Mouse (Mus musculus): Measurements from ENCODE around the gene Carf. TPM values are rescaled to one million over a fixed set of nuclear protein-coding genes. Genes with fewer than 3 reads are reported as not detected.
A peak's percentile ranks its signal among the peaks of the same experiment; 100 is the strongest.
"Not testable (repeated sequence)": the region's sequence is repeated elsewhere in the genome, so short reads cannot be mapped to it uniquely, and the experiment has no call there.

Carf gene
- 10 to 100 TPM in 1 of 3 experiments, 1 to 10 TPM in 2; 5.3 to 11.9 (median 6.7) TPM for polyA plus RNA-seq (2017; shearing (Covaris generic))

GRCm38 (mm10) chr1:60098024-60098781 lies at the start of gene Carf, which contains the start of gene Wdr12:
Gene Carf, plus strand, starts transcription at chr1:60098247.
Gene Wdr12, minus strand, starts transcription at chr1:60098645.
- ATAC-seq, result peak; percentile 81

- ATAC-seq, result no peak
These were observed 43.4 kb upstream of the Carf start for GRCm38 (mm10) chr1:60054659-60055058.

GRCm38 (mm10) chr1:60056310-60056709 lies 41.7 kb upstream of the Carf start:
- ATAC-seq, result no peak

GRCm38 (mm10) chr1:60070725-60071124 lies 27.3 kb upstream of the Carf start:
- ATAC-seq, result peak; percentile 65

GRCm38 (mm10) chr1:60074935-60075334 lies 23.1 kb upstream of the Carf start:
- ATAC-seq, result peak; percentile 48

- no peak for ATAC-seq
These were observed 22.5 kb upstream of the Carf start for GRCm38 (mm10) chr1:60075590-60075989.

- no peak for ATAC-seq
These were observed 21.6 kb upstream of the Carf start for GRCm38 (mm10) chr1:60076411-60076810.

- ATAC-seq, result no peak
These were observed 1.3 kb upstream of the Carf start for GRCm38 (mm10) chr1:60096572-60097276.

- peak; percentile 81 for ATAC-seq
These were observed 597 bp upstream of the Carf start for GRCm38 (mm10) chr1:60097277-60098023.

GRCm38 (mm10) chr1:60098839-60099238 lies 792 bp downstream of the Carf start:
- no peak for ATAC-seq

- no peak for ATAC-seq
These were observed 6.5 kb downstream of the Carf start for GRCm38 (mm10) chr1:60104582-60104981.

- ATAC-seq, result no peak
These were observed 19.8 kb downstream of the Carf start for GRCm38 (mm10) chr1:60117721-60118455.

- ATAC-seq, result no peak
These were observed 39.3 kb downstream of the Carf start for GRCm38 (mm10) chr1:60137346-60137745.

GRCm38 (mm10) chr1:60152700-60153099 lies 54.7 kb downstream of the Carf start:
- no peak for ATAC-seq

- ATAC-seq, result no peak
These were observed 58.6 kb downstream of the Carf start for GRCm38 (mm10) chr1:60156651-60157050.

GRCm38 (mm10) chr1:60158411-60158810 lies 60.4 kb downstream of the Carf start:
- ATAC-seq, result peak; percentile 98

GRCm38 (mm10) chr1:60163676-60164075 lies 65.6 kb downstream of the Carf start:
- ATAC-seq, result no peak

GRCm38 (mm10) chr1:60169626-60170025 lies 71.6 kb downstream of the Carf start:
- ATAC-seq, result no peak

GRCm38 (mm10) chr1:60170251-60170650 lies 72.2 kb downstream of the Carf start:
- ATAC-seq, result no peak

- no peak for ATAC-seq
These were observed 75.1 kb downstream of the Carf start for GRCm38 (mm10) chr1:60173119-60173518.

- ATAC-seq, result not testable (repeated sequence)
These were observed 79.8 kb downstream of the Carf start for GRCm38 (mm10) chr1:60177814-60178213.

GRCm38 (mm10) chr1:60179376-60179775 lies 81.3 kb downstream of the Carf start:
- no peak for ATAC-seq
